Mouse (Mus musculus) heart, embryonic 12.5 days (tissue): ENCODE data around the gene Mms19. TPM values are rescaled to one million over a fixed set of nuclear protein-coding genes. Genes with fewer than 3 reads are reported as not detected.
A peak's percentile ranks its signal among the peaks of the same experiment; 100 is the strongest.

Source experiments
- ATAC-seq: fragments of 200-750 bp; cut with Nextera tagmentation; 2 replicates; pipeline ENCODE4 v1.8.0; 2017; ENCODE audit warnings: moderate TSS enrichment, moderate library complexity; ENCODE audit not compliant: insufficient number of reproducible peaks, low FRiP score
- H3K27ac ChIP-seq: fragments of 300-500 bp; sonication (generic); 2 replicates; pipeline ENCODE4 v1.5.1; 2016; ENCODE audit warnings: mild to moderate bottlenecking, moderate library complexity; ENCODE audit not compliant: poor library complexity, severe bottlenecking
- H3K27me3 ChIP-seq: fragments of 300-500 bp; sonication (generic); replicated peaks from 2 replicates; pipeline ENCODE4 v1.6.1; 2016; ENCODE audit warnings: mild to moderate bottlenecking, moderate library complexity
- H3K36me3 ChIP-seq: fragments of 300-500 bp; sonication (generic); 2 replicates; pipeline ENCODE4 v1.6.1; 2016; ENCODE audit warnings: mild to moderate bottlenecking, moderate library complexity
- H3K4me1 ChIP-seq: fragments of 300-500 bp; sonication (generic); replicated peaks from 2 replicates; pipeline ENCODE4 v1.6.1; 2016; ENCODE audit warnings: mild to moderate bottlenecking
- H3K4me2 ChIP-seq: fragments of 300-500 bp; sonication (generic); 2 replicates; pipeline ENCODE4 v1.6.1; 2016; ENCODE audit warnings: mild to moderate bottlenecking, moderate library complexity
- H3K4me3 ChIP-seq: fragments of 300-500 bp; sonication (generic); 2 replicates; pipeline ENCODE4 v1.5.1; 2016; ENCODE audit warnings: mild to moderate bottlenecking
- H3K9ac ChIP-seq: fragments of 300-500 bp; sonication (generic); 2 replicates; pipeline ENCODE4 v1.6.1; 2016; ENCODE audit warnings: mild to moderate bottlenecking, moderate library complexity
- H3K9me3 ChIP-seq: fragments of 300-500 bp; sonication (generic); replicated peaks from 2 replicates; pipeline ENCODE4 v1.6.1; 2016; ENCODE audit warnings: mild to moderate bottlenecking, moderate library complexity
- WGBS: fragments of 180-500 bp; shearing (Covaris S2); methylation state at CpG from one replicate; pipeline ENCODE4 v1.1.7; 2016; 5-methylcytosine and 5-hydroxymethylcytosine counted together
- polyA plus RNA-seq: library from polyadenylated mRNA; unstranded; fragments of >200 nt; fragmentation: Nextera tagmentation; extraction: Ambion mirVana; gene quantifications from 2 replicates; pipeline ENCODE4 v1.2.1, GENCODE M21; 2016

The Mms19 gene
- polyA plus RNA-seq, 1 experiment from 2014 or later = 26.3 TPM

DNA sequence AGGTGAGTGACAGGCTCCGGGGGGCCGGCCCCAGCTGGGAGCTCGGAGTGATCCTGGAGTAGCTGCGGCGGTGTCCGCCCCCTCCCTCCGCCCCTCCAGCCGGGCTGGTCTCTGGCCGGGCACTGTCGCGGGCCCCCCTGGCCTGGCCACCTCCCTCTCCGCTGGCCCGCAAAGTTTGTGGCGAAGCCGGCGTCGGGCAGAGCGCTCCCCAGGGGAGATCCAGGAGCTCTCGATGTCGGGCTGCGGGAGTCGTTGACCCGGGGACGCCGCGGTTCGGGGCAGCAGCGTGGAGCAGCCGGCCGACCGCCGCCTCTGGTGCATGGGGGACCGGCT lies 604 bp upstream of the Mms19 start, which contains the start of gene Ubtd1:
Gene Ubtd1, plus strand, starts transcription at position 169 of the 333 bp plus-strand sequence.
- 0% methylated on average over 33 of the region's 33 CpGs for WGBS
- no peak; the same call in 1 of the 2 replicates for ATAC-seq
- Histone ChIP-seq H3K27me3 (no peaks in the 10 kb centered on the region), H3K27ac (peak within 1 kb of the TSS; percentile 87), H3K9me3 (no peaks in the 10 kb centered on the region), H3K4me3 (peak within 1 kb of the TSS; percentile 68), H3K4me1 (peaks cover 16% of the 10 kb centered on the region), H3K4me2 (peak within 1 kb of the TSS; percentile 88), H3K9ac (peak within 1 kb of the TSS; percentile 89), H3K36me3 (no peaks in the 10 kb centered on the region)

DNA sequence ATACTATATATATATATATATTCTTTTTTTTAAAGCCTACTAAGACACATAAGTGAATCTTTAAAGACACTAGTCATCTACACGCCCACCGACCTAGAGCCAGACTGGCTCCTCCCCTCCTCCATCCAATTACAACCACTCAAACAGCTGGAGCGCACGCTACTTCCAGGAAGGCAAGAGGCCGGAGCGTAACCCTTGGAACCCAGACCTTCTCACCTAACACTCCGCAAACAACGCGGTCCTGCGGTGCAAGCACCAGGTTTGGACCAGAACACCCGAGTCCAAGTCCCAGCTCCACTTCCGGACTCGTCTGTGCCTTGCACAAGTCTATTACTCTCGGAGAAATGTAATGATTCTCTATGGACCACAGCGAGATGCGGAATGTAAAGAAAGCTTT lies 537 bp downstream of the Mms19 start:
- Histone ChIP-seq H3K27ac (peak overlapping the region; percentile 84), H3K9ac (peak overlapping the region; percentile 73), H3K36me3 (no peaks in the 10 kb centered on the region), H3K9me3 (no peaks in the 10 kb centered on the region), H3K4me2 (peak overlapping the region; percentile 88), H3K27me3 (no peaks in the 10 kb centered on the region), H3K4me3 (peak overlapping the region; percentile 68), H3K4me1 (peaks cover 16% of the 10 kb centered on the region)
- ATAC-seq = no peak
- under 1% methylated on average over 16 of the region's 16 CpGs for WGBS

DNA sequence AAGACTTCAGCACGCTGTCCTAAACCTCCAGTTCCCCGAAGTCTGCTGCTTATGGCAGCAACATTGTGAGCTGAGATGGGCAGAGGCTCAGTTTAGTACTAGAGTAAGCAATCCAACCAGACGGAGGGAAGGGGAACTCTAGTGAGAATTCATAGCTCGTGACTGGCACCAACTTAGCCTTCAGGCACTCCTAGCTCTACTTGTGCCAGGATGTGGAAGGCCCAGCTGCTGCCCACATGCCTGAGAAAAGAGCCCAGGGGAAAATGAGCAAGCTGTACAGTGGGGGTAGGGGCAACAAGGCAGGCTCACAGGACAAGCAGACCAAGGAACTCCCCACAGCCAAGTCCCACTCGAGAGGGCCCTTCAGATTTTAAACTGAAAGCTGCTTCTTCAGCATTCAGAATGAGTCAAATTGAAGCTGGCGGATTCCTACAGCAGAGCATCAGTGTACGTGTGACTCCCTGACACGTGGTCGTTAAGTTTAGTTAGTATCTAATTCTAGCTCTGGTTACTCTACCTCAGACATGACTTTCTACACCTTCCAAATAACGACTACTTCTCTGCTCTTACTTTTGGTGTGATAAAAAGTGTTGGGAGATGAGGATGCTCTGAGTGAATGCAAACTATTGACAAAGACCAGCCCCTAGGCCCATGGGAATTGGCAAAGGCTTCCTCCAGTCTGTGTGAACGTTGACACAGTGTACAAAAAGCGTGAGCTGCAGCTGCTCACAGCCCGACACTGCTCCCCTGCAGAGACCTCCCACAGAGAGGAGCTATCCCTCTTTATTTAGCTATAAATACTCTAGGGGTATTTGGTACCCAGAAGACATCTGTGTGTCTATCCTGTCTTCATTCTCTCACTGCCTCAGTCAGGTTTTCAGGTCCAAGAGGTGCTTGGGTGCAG lies 6.8 kb downstream of the Mms19 start:
- no peaks in the 10 kb centered on the region for H3K27me3 ChIP-seq
- peaks cover 5% of the 10 kb centered on the region for H3K36me3 ChIP-seq
- H3K27ac ChIP-seq = no peak overlapping the region
- ATAC-seq = no peak
- H3K9ac ChIP-seq = no peak overlapping the region
- H3K4me2 ChIP-seq = no peak overlapping the region
- WGBS = 70% methylated on average over 13 of the region's 13 CpGs
- no peaks in the 10 kb centered on the region for H3K9me3 ChIP-seq
- peaks cover 5% of the 10 kb centered on the region; the same call in 1 of the 2 replicates for H3K4me1 ChIP-seq
- no peak overlapping the region for H3K4me3 ChIP-seq

DNA sequence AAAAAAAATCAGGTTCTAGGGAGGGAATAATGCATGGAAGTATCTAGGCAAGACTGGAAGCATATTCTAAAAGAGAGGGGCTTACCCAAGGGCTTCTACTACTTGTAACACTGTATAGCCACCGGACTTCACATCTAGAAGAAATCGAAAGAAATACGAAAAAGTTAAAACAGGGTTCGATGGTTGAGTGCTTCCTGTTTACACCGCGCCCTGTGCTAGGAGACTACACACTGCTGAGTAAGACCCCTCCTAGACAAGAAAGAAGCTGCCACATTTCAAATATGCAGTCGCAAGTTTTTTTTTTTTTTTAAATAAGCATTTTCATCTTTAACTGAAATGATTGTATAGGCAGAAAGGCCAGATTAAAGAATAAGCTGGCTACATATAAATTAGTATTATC lies 11.3 kb downstream of the Mms19 start:
- H3K9ac ChIP-seq = no peak overlapping the region

GRCm38 (mm10) chr19:41953574-41953973 lies 27.4 kb downstream of the Mms19 start:
- ATAC-seq = no peak
- Histone ChIP-seq H3K27me3 (no peaks in the 10 kb centered on the region), H3K4me3 (no peak overlapping the region), H3K4me1 (no peaks in the 10 kb centered on the region), H3K9ac (no peak overlapping the region), H3K27ac (no peak overlapping the region), H3K4me2 (no peak overlapping the region), H3K9me3 (no peaks in the 10 kb centered on the region), H3K36me3 (peaks cover 97% of the 10 kb centered on the region)
- 88% methylated on average over 3 of the region's 3 CpGs for WGBS

More for the DNA sequence above, 11.3 kb downstream of the Mms19 start:
- H3K9me3 ChIP-seq = no peaks in the 10 kb centered on the region
- no peak overlapping the region for H3K4me3 ChIP-seq
- no peak for ATAC-seq
- no peak overlapping the region for H3K4me2 ChIP-seq
- peaks cover 5% of the 10 kb centered on the region; the same call in 1 of the 2 replicates for H3K4me1 ChIP-seq
- no peak overlapping the region for H3K27ac ChIP-seq
- 92% methylated on average over 7 of the region's 7 CpGs for WGBS
- peaks cover 48% of the 10 kb centered on the region for H3K36me3 ChIP-seq
- no peaks in the 10 kb centered on the region for H3K27me3 ChIP-seq

- 76% methylated on average over 4 of the region's 4 CpGs for WGBS
- no peaks in the 10 kb centered on the region for H3K27me3 ChIP-seq
- H3K4me2 ChIP-seq = no peak overlapping the region
- H3K9ac ChIP-seq = no peak overlapping the region
- no peaks in the 10 kb centered on the region for H3K4me1 ChIP-seq
- ATAC-seq = no peak
- H3K9me3 ChIP-seq = no peaks in the 10 kb centered on the region
- no peak overlapping the region for H3K4me3 ChIP-seq
- no peak overlapping the region for H3K27ac ChIP-seq
- H3K36me3 ChIP-seq = peaks cover 99% of the 10 kb centered on the region
Measured at GRCm38 (mm10) chr19:41952287-41952686, 28.7 kb downstream of the Mms19 start.

DNA sequence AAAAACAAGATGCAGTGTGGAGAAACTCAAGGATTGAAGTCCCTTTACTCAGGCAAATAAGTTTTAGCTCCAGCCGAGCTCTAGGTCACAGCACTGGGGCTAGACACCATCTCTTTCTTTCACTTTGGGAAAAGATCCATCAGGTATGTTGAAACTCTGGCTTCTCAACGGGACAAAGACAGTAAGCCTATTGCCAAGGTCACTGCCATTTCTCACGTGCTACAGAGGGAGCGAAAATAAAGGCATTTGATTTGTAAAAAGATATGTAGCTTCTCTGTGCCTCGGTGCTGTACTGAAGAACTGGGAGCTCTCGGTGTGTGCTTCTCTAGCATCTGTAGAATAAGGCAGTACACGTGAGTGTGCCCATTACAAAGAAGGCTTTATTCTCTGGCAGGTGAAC lies 37.1 kb downstream of the Mms19 start:
- Histone ChIP-seq H3K4me2 (no peak overlapping the region), H3K9ac (no peak overlapping the region), H3K27ac (no peak overlapping the region), H3K9me3 (no peaks in the 10 kb centered on the region), H3K36me3 (peaks cover 95% of the 10 kb centered on the region), H3K4me3 (no peak overlapping the region), H3K4me1 (no peaks in the 10 kb centered on the region), H3K27me3 (no peaks in the 10 kb centered on the region)
- 85% methylated on average over 7 of the region's 7 CpGs for WGBS
- ATAC-seq = no peak

DNA sequence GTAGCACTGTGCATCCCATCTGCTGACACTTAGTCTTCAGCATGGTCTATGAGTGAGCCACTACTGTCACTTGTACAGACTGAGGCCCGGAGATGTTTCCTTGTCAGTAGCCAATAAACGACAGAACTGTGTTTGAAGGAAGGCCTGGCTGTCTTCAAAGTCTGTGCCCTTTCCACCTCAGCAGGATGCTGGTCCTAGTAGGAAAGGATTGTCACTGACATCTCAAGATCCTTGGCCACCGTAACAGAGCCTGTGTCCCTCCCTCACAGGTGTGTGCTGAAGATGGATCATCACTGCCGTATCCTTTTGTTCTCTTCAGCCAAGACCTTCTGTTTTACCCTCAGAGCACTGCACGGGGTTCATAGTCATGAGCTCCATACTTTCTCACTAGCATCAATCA lies 42.4 kb downstream of the Mms19 start:
- Histone ChIP-seq H3K27ac (no peak overlapping the region), H3K4me3 (no peak overlapping the region), H3K9me3 (no peaks in the 10 kb centered on the region), H3K9ac (no peak overlapping the region), H3K36me3 (peaks cover 58% of the 10 kb centered on the region), H3K27me3 (no peaks in the 10 kb centered on the region), H3K4me1 (peaks cover 8% of the 10 kb centered on the region), H3K4me2 (no peak overlapping the region)
- ATAC-seq = no peak
- 85% methylated on average over 5 of the region's 5 CpGs for WGBS

- no peak overlapping the region for H3K9ac ChIP-seq
- no peaks in the 10 kb centered on the region for H3K9me3 ChIP-seq
- H3K4me2 ChIP-seq = no peak overlapping the region
- no peak overlapping the region for H3K4me3 ChIP-seq
- ATAC-seq = no peak
- 76% methylated on average over 1 of the region's 1 CpGs for WGBS
- peaks cover 37% of the 10 kb centered on the region for H3K36me3 ChIP-seq
- peaks cover 13% of the 10 kb centered on the region for H3K4me1 ChIP-seq
- H3K27ac ChIP-seq = no peak overlapping the region
- no peaks in the 10 kb centered on the region for H3K27me3 ChIP-seq
Measured at GRCm38 (mm10) chr19:41935921-41936320, 45.0 kb downstream of the Mms19 start.

DNA sequence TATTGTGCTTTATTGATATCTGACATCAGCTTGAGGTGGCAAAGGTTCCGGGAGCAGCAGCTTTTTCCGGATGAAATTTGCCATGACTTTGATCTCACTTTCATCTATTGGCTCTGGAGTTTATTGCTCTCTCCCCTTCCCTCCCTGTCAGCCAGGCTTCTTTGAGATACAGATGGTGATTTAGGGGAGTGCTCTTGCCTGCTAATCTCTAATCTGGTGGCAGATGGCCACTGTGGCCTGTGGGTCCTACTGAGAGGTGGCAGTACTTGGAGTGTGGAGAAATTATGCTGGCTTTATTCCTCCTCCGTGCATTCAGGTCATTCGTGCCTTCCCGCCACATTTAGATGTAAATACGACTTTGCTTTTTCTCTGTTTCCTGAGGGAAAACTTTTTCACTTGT lies 46.8 kb downstream of the Mms19 start:
- H3K9ac ChIP-seq = peak overlapping the region; percentile 80
- peak overlapping the region; percentile 80 for H3K4me3 ChIP-seq
- H3K9me3 ChIP-seq = no peaks in the 10 kb centered on the region
- H3K4me2 ChIP-seq = peak overlapping the region; percentile 77
- WGBS = 37% methylated on average over 6 of the region's 6 CpGs
- no peak overlapping the region for H3K27ac ChIP-seq
- H3K27me3 ChIP-seq = no peaks in the 10 kb centered on the region
- no peak for ATAC-seq
- H3K4me1 ChIP-seq = peaks cover 13% of the 10 kb centered on the region
- H3K36me3 ChIP-seq = peaks cover 34% of the 10 kb centered on the region

GRCm38 (mm10) chr19:41933179-41934086 lies 47.5 kb downstream of the Mms19 start, which contains the start of the genes Exosc1 and Zdhhc16:
Gene Exosc1, minus strand, starts transcription at chr19:41933423.
Gene Zdhhc16, plus strand, starts transcription at chr19:41933480.
- H3K4me1 ChIP-seq = peaks cover 13% of the 10 kb centered on the region
- WGBS = under 1% methylated on average over 47 of the region's 47 CpGs
- H3K27ac ChIP-seq = no peak within 1 kb of the TSS; the same call in 1 of the 2 replicates
- no peaks in the 10 kb centered on the region for H3K27me3 ChIP-seq
- H3K36me3 ChIP-seq = peaks cover 29% of the 10 kb centered on the region
- H3K4me3 ChIP-seq = peak within 1 kb of the TSS; percentile 80
- H3K9me3 ChIP-seq = no peaks in the 10 kb centered on the region
- ATAC-seq = peak; percentile 100
- H3K9ac ChIP-seq = peak within 1 kb of the TSS; percentile 81
- peak within 1 kb of the TSS; percentile 77 for H3K4me2 ChIP-seq
